Mouse (Mus musculus) kidney, adult 18-20 months (tissue): Measurements from ENCODE around the gene Ttll6.

ENCODE experiments used
- DNase-seq: peaks from one replicate; pipeline ENCODE4 v3.0.0; 2021

Gene Ttll6

GRCm38 (mm10) chr11:96198642-96199041 lies 65.1 kb downstream of the Ttll6 start:
- DNase-seq = no peak

GRCm38 (mm10) chr11:96199181-96200086 lies 65.8 kb downstream of the Ttll6 start:
- no peak for DNase-seq

GRCm38 (mm10) chr11:96200183-96200655 lies 66.6 kb downstream of the Ttll6 start:
- DNase-seq = no peak

GRCm38 (mm10) chr11:96201741-96202140 lies 68.2 kb downstream of the Ttll6 start:
- no peak for DNase-seq

GRCm38 (mm10) chr11:96202401-96203081 lies 69.0 kb downstream of the Ttll6 start:
- DNase-seq = no peak

- DNase-seq = no peak
Measured at GRCm38 (mm10) chr11:96203182-96203788, 69.7 kb downstream of the Ttll6 start.

- no peak for DNase-seq
Measured at GRCm38 (mm10) chr11:96203789-96204186, 70.2 kb downstream of the Ttll6 start.

- DNase-seq = no peak
Measured at GRCm38 (mm10) chr11:96204351-96204750, 70.8 kb downstream of the Ttll6 start.

GRCm38 (mm10) chr11:96205426-96206131 lies 72.0 kb downstream of the Ttll6 start:
- DNase-seq = no peak
